Mouse (Mus musculus): ENCODE measurements around the gene Cep70.

Gene Cep70

DNA sequence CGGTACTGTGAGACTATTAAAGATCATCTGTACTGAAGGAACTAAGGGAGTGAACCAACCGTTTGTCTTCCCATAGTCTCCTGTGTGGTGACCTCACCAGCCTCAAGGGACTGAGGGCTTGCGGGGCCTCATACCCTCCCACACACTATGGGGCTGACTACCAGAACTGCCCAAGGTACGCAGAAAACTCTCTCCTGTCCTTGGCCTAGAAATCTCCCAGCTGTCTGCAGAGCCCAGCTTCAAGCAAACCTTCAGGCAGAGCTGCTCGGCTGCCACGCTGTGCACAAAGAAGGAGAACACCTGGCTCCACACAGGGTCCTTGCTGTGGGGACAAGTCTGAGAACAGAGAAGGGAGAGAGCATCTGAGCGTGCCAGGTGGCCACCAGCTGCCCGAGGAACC, 76.8 kb downstream of the Cep70 start:
- no peak for DNase-seq (ENCODE audit: low read depth)

DNA sequence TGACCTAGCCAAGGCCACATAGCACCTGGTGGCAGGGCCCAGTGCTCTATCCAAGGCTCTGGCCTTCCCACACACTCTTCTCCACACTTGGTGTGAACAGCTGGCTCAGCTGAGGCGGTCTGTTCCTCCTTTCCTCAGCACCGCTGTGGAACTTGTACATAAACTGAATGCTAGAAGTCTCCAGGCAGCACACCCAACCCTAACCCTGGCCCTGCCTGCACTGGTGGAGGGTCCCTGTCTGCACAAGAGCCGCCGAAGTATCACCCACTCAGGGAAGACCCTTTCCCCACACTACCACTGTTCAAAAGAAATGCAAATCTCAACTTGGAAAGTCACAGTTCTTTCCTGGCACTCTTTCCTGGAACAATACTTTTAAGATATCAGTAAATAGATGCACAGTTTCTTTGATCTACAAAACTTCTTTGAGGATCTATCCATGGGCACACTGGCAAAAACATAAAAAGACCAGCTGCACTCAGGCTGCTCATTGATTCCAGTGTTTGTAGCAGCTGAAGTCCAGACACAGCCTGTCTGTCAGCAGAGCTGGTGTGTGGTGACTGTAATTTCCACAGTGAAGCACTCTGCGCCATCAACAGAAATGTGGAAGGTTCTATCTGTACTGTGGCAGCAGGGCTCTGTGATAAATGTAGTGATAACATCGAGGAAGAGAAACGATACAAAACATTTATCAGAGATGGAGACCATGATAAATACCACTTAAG, 82.2 kb downstream of the Cep70 start:
- DNase-seq (ENCODE audit: low read depth), result no peak

GRCm38 (mm10) chr9:99325961-99326360, 82.8 kb downstream of the Cep70 start:
- no peak for DNase-seq (ENCODE audit: low read depth)

- no peak for DNase-seq (ENCODE audit: low read depth)
Observed at GRCm38 (mm10) chr9:99326881-99327280, 83.7 kb downstream of the Cep70 start.

DNA sequence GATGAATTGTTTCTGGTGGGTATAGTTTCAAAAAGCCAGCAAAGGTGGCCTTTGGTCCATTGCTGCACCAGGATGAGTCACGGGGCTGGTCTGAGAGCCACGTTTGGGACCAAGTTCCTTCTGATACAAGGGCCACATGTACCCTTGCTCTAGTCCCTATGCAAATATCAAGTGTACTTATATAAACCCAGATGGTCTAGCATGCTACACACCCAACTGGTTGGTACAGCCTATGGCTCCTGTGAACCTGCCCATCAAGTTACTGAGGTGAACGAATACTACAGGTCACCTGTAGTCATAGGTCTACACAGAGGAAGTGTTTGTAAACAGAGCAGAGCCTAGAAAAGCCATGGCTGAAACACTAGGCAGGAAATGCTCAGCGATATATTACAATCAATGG, 93.4 kb downstream of the Cep70 start:
- DNase-seq (ENCODE audit: low read depth), result no peak

DNA sequence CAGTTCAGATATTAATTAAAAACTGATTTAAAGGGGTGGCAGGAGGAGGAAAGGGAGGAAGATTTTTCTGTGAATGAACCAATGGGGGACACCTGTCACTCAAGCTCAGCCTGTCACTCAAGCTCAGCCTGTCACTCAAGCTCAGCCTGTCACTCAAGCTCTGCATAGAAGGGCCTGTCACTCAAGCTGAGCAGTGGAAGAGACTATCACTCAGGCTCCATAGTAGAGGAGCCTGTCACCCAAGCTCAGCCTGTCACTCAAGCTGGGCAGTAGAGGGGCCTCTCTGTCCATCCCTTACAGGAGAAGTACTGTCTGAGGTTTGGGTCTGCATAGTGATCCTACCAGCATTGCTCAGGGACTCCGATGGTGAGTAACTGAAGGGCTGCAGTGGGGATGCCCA, 95.1 kb downstream of the Cep70 start:
- no peak for DNase-seq (ENCODE audit: low read depth)

GRCm38 (mm10) chr9:99339182-99339581, 96.0 kb downstream of the Cep70 start:
- no peak for DNase-seq (ENCODE audit: low read depth)

- DNase-seq (ENCODE audit: low read depth), result no peak
Observed at GRCm38 (mm10) chr9:99340126-99340525, 97.0 kb downstream of the Cep70 start.

DNA sequence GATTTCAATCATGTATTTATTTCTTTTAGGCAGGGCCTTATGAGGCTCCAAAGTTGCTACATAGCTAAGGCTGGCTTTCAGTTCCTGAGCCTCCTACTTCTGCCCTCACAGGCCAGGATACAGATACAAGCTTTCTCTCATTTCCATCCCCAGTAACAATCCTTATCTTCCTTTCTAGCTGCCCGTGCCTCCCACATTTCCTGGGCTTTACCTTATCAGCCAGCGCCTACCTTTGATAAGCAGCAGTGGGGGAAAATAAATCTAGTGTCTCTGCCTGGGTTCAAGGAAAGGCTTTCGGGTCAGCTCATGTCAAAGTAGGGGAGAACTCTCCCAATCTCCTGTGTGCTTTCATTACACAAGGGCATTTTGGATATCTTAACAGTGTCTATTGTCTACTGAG, 98.4 kb downstream of the Cep70 start:
- no peak for DNase-seq (ENCODE audit: low read depth)

DNA sequence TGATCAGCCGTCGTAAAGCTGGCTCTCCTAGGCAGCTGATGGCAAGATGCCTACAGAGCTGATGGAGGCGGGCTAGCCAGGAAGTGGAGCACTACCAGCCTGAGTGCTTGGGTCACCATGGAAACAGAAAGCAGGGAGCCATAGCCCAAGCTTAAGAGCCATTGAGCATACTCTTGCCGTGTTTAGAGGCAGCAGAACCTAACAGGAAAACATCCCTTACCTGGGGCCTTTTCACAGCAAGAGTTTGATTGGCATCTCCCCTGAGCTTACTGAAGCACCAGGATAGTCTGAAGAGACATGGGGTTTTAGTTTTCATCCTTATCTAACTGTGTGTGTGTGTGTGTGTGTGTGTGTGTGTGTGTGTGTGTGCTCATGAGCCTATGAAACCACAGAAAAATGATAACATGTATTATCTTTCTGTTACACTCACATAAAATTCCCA, 102.2 kb downstream of the Cep70 start:
- DNase-seq (ENCODE audit: low read depth), result no peak

Data from c-Kit-positive CD71-negative TER-119-negative erythroid progenitor cells, embryonic 14.5 days (primary cell).